Mouse (Mus musculus): ENCODE measurements around the gene Hspa4l. TPM values are rescaled to one million over a fixed set of nuclear protein-coding genes. Genes with fewer than 3 reads are reported as not detected.

The Hspa4l gene
- 33.7 TPM for polyA plus RNA-seq (2017; shearing (Covaris generic))

GRCm38 (mm10) chr3:40744024-40744835 is at the start of gene Hspa4l:
Hspa4l (plus strand) TSS chr3:40744495.

GRCm38 (mm10) chr3:40708655-40709054 is 35.6 kb upstream of the Hspa4l start, which contains the start of gene Slc25a31:
Slc25a31 (plus strand) TSS chr3:40708855.

GRCm38 (mm10) chr3:40799530-40800372 is 55.5 kb downstream of the Hspa4l start, which contains the start of gene Plk4:
Plk4 (plus strand) TSS chr3:40800019.

Other genes with a start within 250 kb of the Hspa4l start
- gene Intu, start 213.2 kb upstream of the Hspa4l start, polyA plus RNA-seq (2017; shearing (Covaris generic)) = 0.82 TPM
- not detected for gene Slc25a31, start 35.6 kb upstream of the Hspa4l start, polyA plus RNA-seq (2017; shearing (Covaris generic))
- gene Plk4, start 55.5 kb downstream of the Hspa4l start, polyA plus RNA-seq (2017; shearing (Covaris generic)) = 18.4 TPM
- gene Mfsd8, start 102.4 kb downstream of the Hspa4l start, polyA plus RNA-seq (2017; shearing (Covaris generic)) = 23.8 TPM
- gene Abhd18, start 102.5 kb downstream of the Hspa4l start, polyA plus RNA-seq (2017; shearing (Covaris generic)) = 17.9 TPM
- 0.65 TPM for gene 1700034I23Rik, start 158.0 kb downstream of the Hspa4l start, polyA plus RNA-seq (2017; shearing (Covaris generic))
- 19.7 TPM for gene Larp1b, start 205.3 kb downstream of the Hspa4l start, polyA plus RNA-seq (2017; shearing (Covaris generic))

Measured in inflammation-experienced regulatory T-cells, adult 16 weeks (primary cell).